Mouse (Mus musculus) ovary, postnatal 14 days (tissue): ENCODE measurements around the gene Cyp11a1.

Experiments
- DNase-seq: peaks from one replicate; pipeline ENCODE4 v3.0.0; 2022; ENCODE audit warnings: low spot score

Cyp11a1 gene

GRCm38 (mm10) chr9:58009015-58009362 lies 2.8 kb downstream of the Cyp11a1 start:
- DNase-seq: peak; percentile 13

GRCm38 (mm10) chr9:58009588-58009987 lies 3.4 kb downstream of the Cyp11a1 start:
- no peak for DNase-seq

- DNase-seq: no peak
Measured at GRCm38 (mm10) chr9:58011027-58011426, 4.8 kb downstream of the Cyp11a1 start.

GRCm38 (mm10) chr9:58011552-58011951 lies 5.3 kb downstream of the Cyp11a1 start:
- no peak for DNase-seq

- DNase-seq: no peak
Measured at GRCm38 (mm10) chr9:58012486-58012885, 6.3 kb downstream of the Cyp11a1 start.

GRCm38 (mm10) chr9:58012935-58013334 lies 6.7 kb downstream of the Cyp11a1 start:
- DNase-seq: no peak

GRCm38 (mm10) chr9:58014393-58015160 lies 8.4 kb downstream of the Cyp11a1 start:
- no peak for DNase-seq

- DNase-seq: no peak
Measured at GRCm38 (mm10) chr9:58015856-58016255, 9.6 kb downstream of the Cyp11a1 start.

- no peak for DNase-seq
Measured at GRCm38 (mm10) chr9:58016962-58017361, 10.8 kb downstream of the Cyp11a1 start.

- no peak for DNase-seq
Measured at GRCm38 (mm10) chr9:58018385-58018784, 12.2 kb downstream of the Cyp11a1 start.

- no peak for DNase-seq
Measured at GRCm38 (mm10) chr9:58025995-58026394, 19.8 kb downstream of the Cyp11a1 start.

- no peak for DNase-seq
Measured at GRCm38 (mm10) chr9:58027426-58028180, 21.4 kb downstream of the Cyp11a1 start.

- no peak for DNase-seq
Measured at GRCm38 (mm10) chr9:58028841-58029240, 22.6 kb downstream of the Cyp11a1 start.

- DNase-seq: no peak
Measured at GRCm38 (mm10) chr9:58029635-58030034, 23.4 kb downstream of the Cyp11a1 start.

- DNase-seq: no peak
Measured at GRCm38 (mm10) chr9:58031895-58032294, 25.7 kb downstream of the Cyp11a1 start.

- DNase-seq: no peak
Measured at GRCm38 (mm10) chr9:58035519-58035918, 29.3 kb downstream of the Cyp11a1 start.

- DNase-seq: no peak
Measured at GRCm38 (mm10) chr9:58035951-58036698, 29.9 kb downstream of the Cyp11a1 start.

- DNase-seq: no peak
Measured at GRCm38 (mm10) chr9:58036961-58037360, 30.8 kb downstream of the Cyp11a1 start.

- peak; percentile 61 for DNase-seq
Measured at GRCm38 (mm10) chr9:58038500-58039168, 32.4 kb downstream of the Cyp11a1 start.

GRCm38 (mm10) chr9:58040977-58041376 lies 34.8 kb downstream of the Cyp11a1 start:
- DNase-seq: no peak

GRCm38 (mm10) chr9:58042391-58042790 lies 36.2 kb downstream of the Cyp11a1 start:
- DNase-seq: no peak

GRCm38 (mm10) chr9:58043496-58044017 lies 37.3 kb downstream of the Cyp11a1 start:
- DNase-seq: no peak
